ENCODE assay signal across 9 mouse cellular contexts in the genomic region with DNA sequence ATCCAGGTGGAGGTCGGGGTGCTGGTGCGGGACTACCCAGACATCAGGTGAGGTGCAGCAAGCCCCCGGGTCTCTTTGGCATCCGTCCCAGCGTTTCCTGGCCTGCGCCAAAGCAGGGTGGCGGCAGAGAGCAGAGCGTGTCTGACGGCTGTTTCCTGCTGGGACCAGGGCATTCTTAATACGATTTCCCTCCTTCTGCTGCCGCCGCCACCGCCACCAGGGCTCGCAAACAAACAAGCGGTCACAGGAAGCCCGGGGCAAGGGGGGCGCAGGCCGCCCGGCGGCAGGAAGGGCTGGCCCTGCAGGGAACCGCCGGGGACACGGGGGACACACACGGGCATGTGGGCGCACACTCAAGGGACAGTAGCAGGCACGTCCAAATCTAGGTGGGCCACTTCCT. TPM values are rescaled to one million over a fixed set of nuclear protein-coding genes. Genes with fewer than 3 reads are reported as not detected.
DNase-seq lines count a peak whose midpoint lies in the region; ATAC-seq and TF ChIP-seq lines count a peak whose summit lies in the region.
"Had no signal": no experiment of that assay in that cellular context is flagged by ENCODE, and none has a peak within 500 bp of the region (broad histone marks: within the 10 kb centered on the region; RNA-seq: fewer than 3 reads in every experiment).

No protein-coding gene starts in this region.

- peaks cover 21% of the 10 kb centered on the region; the same call in 1 of the 2 replicates for H3K36me3 ChIP-seq in heart, embryonic 10.5 days
- no peaks in the 10 kb centered on the region for H3K36me3 ChIP-seq in kidney, adult 2 months (ENCODE audit: control insufficient read depth, insufficient read depth, low read length)
- no peaks in the 10 kb centered on the region for H3K36me3 ChIP-seq in neural tube, embryonic 14.5 days (ENCODE audit: control insufficient read depth, insufficient read depth, low read length)

- peak; percentile 43 for DNase-seq in thymus, postnatal 4 days
- DNase-seq in thymus, adult 18-20 months = no peak
- no peak for DNase-seq in heart, embryonic 10.5 days (ENCODE audit: low spot score)
- DNase-seq in kidney, adult 2 months = peak; percentile 91
- DNase-seq in lung, adult 2 months = peak; percentile 46
- DNase-seq in cerebellum, adult 8-10 months = no peak
- no peak for DNase-seq in right cerebral cortex, postnatal 25 days

- peaks cover 18% of the 10 kb centered on the region for H3K4me1 ChIP-seq in heart, embryonic 10.5 days
- 0 out of 2 replicates have a peak, but pooled peaks cover 3% of the 10 kb centered on the region for H3K4me1 ChIP-seq in kidney, adult 2 months (ENCODE audit: control insufficient read depth, insufficient read depth, low read length)
- H3K4me1 ChIP-seq in lung, adult 2 months (ENCODE audit: control insufficient read depth, insufficient read depth, low read length) = peaks cover 12% of the 10 kb centered on the region
- H3K4me1 ChIP-seq in neural tube, embryonic 14.5 days (ENCODE audit: control insufficient read depth, insufficient read depth, low read length) = no peaks in the 10 kb centered on the region

- ATAC-seq in neural tube, embryonic 14.5 days (ENCODE audit: low read depth) = no peak

- TF ChIP-seq POLR2A in kidney, adult 2 months (IDR thresholded peaks at IDR 0.05; ENCODE audit: low read depth, low read length) = no peak
- TF ChIP-seq POLR2A in lung, adult 2 months (IDR thresholded peaks at IDR 0.05; ENCODE audit: borderline replicate concordance, extremely low read depth, low read depth, low read length) = peak; percentile 12; the same call in 1 of the 2 replicates

- H3K27me3 ChIP-seq in heart, embryonic 10.5 days (ENCODE audit: insufficient read depth, poor library complexity, severe bottlenecking) = peaks cover 68% of the 10 kb centered on the region
- no peaks in the 10 kb centered on the region for H3K27me3 ChIP-seq in kidney, adult 2 months (replicated peaks; ENCODE audit: control insufficient read depth, insufficient read depth, low read length)
- H3K27me3 ChIP-seq in neural tube, embryonic 14.5 days (ENCODE audit: control insufficient read depth, insufficient read depth, low read length) = peaks cover 24% of the 10 kb centered on the region

- H3K9me3 ChIP-seq in heart, embryonic 10.5 days = no peaks in the 10 kb centered on the region
- H3K9me3 ChIP-seq in neural tube, embryonic 14.5 days (ENCODE audit: control insufficient read depth, low read length) = no peaks in the 10 kb centered on the region

- TF ChIP-seq CTCF in kidney, adult 2 months (conservative IDR thresholded peaks at IDR 0.05; ENCODE audit: insufficient read depth, insufficient read length, low read depth, low read length) = 0 out of 2 replicates have a peak, but pooled peaks have one; percentile 20
- TF ChIP-seq CTCF in lung, adult 2 months (IDR thresholded peaks at IDR 0.05; ENCODE audit: insufficient read depth, low read length) = 0 out of 2 replicates have a peak, but pooled peaks have one; percentile 16

- no peak overlapping the region for H3K9ac ChIP-seq in neural tube, embryonic 14.5 days (replicated peaks; ENCODE audit: low read depth, low read length)

- H3K4me3 ChIP-seq in heart, embryonic 10.5 days = peak overlapping the region; percentile 56
- H3K4me3 ChIP-seq in kidney, adult 2 months (ENCODE audit: insufficient read depth, low read depth, low read length) = no peak overlapping the region
- no peak overlapping the region for H3K4me3 ChIP-seq in lung, adult 2 months (replicated peaks; ENCODE audit: extremely low read depth, low read depth, low read length)
- no peak overlapping the region for H3K4me3 ChIP-seq in neural tube, embryonic 14.5 days (ENCODE audit: low read depth, low read length)

- peak overlapping the region; percentile 59; the same call in 1 of the 2 replicates for H3K27ac ChIP-seq in heart, embryonic 10.5 days
- peak overlapping the region; percentile 84 for H3K27ac ChIP-seq in kidney, adult 2 months (ENCODE audit: insufficient read depth, low read depth, low read length)
- H3K27ac ChIP-seq in neural tube, embryonic 14.5 days (ENCODE audit: low read depth, low read length) = no peak overlapping the region
- H3K27ac ChIP-seq: macrophage had no signal

- 2% methylated on average over 26 of the region's 26 CpGs for WGBS in heart, embryonic 10.5 days
- WGBS in kidney, adult 2 months = 5% methylated on average over 26 of the region's 26 CpGs
- WGBS in lung, adult 2 months = 1% methylated on average over 26 of the region's 26 CpGs
- WGBS in neural tube, embryonic 14.5 days = 4% methylated on average over 24 of the region's 26 CpGs

- peak overlapping the region; percentile 30; the same call in 1 of the 2 replicates for H3K4me2 ChIP-seq in neural tube, embryonic 14.5 days (ENCODE audit: low read depth, low read length)

RNA-seq across cellular contexts. Expression of gene Bloc1s3, which starts 16.4 kb away (rescaled TPM):
- 1.5 and 2.0 TPM in 2 replicates for polyA plus RNA-seq in heart, embryonic 10.5 days (2016; fragmentation: Nextera tagmentation; extraction: Ambion mirVana)
- 8.6 and 10.3 TPM in 2 replicates for polyA plus RNA-seq in kidney, adult 2 months (2012; rRNA removed)
- polyA plus RNA-seq in lung, adult 2 months (2012; rRNA removed) = 12.2 and 12.9 TPM in 2 replicates
- 2.8 and 3.2 TPM in 2 replicates for polyA plus RNA-seq in neural tube, embryonic 14.5 days (2014; fragmentation: Nextera tagmentation; extraction: Ambion mirVana)

RNA-seq across cellular contexts. Expression of gene Trappc6a, which starts 16.5 kb away (rescaled TPM):
- 95.3 and 107 TPM in 2 replicates for polyA plus RNA-seq in heart, embryonic 10.5 days (2016; fragmentation: Nextera tagmentation; extraction: Ambion mirVana)
- polyA plus RNA-seq in kidney, adult 2 months (2012; rRNA removed) = 62.3 and 74.6 TPM in 2 replicates
- polyA plus RNA-seq in lung, adult 2 months (2012; rRNA removed) = 63.1 and 93.4 TPM in 2 replicates
- 31.7 and 33.8 TPM in 2 replicates for polyA plus RNA-seq in neural tube, embryonic 14.5 days (2014; fragmentation: Nextera tagmentation; extraction: Ambion mirVana)

RNA-seq across cellular contexts. Expression of gene Nkpd1, which starts 25.9 kb away (rescaled TPM):
- polyA plus RNA-seq in heart, embryonic 10.5 days (2016; fragmentation: Nextera tagmentation; extraction: Ambion mirVana) = 0.09 and 0.14 TPM in 2 replicates
- polyA plus RNA-seq in kidney, adult 2 months (2012; rRNA removed) = 0.11 and 0.16 TPM in 2 replicates
- polyA plus RNA-seq in lung, adult 2 months (2012; rRNA removed) = 0.62 and 17.3 TPM in 2 replicates
- 0.52 and 1.2 TPM in 2 replicates for polyA plus RNA-seq in neural tube, embryonic 14.5 days (2014; fragmentation: Nextera tagmentation; extraction: Ambion mirVana)
- polyA plus RNA-seq: macrophage had no signal

RNA-seq across cellular contexts. Expression of gene Exoc3l2, which starts 28.6 kb away (rescaled TPM):
- 1.8 and 2.5 TPM in 2 replicates for polyA plus RNA-seq in heart, embryonic 10.5 days (2016; fragmentation: Nextera tagmentation; extraction: Ambion mirVana)
- polyA plus RNA-seq in kidney, adult 2 months (2012; rRNA removed) = 41.6 and 46.6 TPM in 2 replicates
- 2.7 and 3.4 TPM in 2 replicates for polyA plus RNA-seq in lung, adult 2 months (2012; rRNA removed)
- polyA plus RNA-seq in neural tube, embryonic 14.5 days (2014; fragmentation: Nextera tagmentation; extraction: Ambion mirVana) = 0.71 TPM in 2 replicates
- polyA plus RNA-seq: macrophage had no signal

RNA-seq across cellular contexts. Expression of gene Mark4, which starts 33.1 kb away (rescaled TPM):
- polyA plus RNA-seq in heart, embryonic 10.5 days (2016; fragmentation: Nextera tagmentation; extraction: Ambion mirVana) = 7.0 and 8.9 TPM in 2 replicates
- 16.1 and 18.2 TPM in 2 replicates for polyA plus RNA-seq in kidney, adult 2 months (2012; rRNA removed)
- 29.2 and 34.3 TPM in 2 replicates for polyA plus RNA-seq in lung, adult 2 months (2012; rRNA removed)
- polyA plus RNA-seq in neural tube, embryonic 14.5 days (2014; fragmentation: Nextera tagmentation; extraction: Ambion mirVana) = 17.0 and 19.2 TPM in 2 replicates

Comparison
In these comparisons a context has a peak if more than half of its experiments do, and no peak if none do; other contexts are left out.
1. DNase-seq: peak in thymus, postnatal 4 days (single experiment), kidney, adult 2 months (single experiment) and lung, adult 2 months (single experiment); none in thymus, adult 18-20 months (0 of 2), heart, embryonic 10.5 days (single experiment), cerebellum, adult 8-10 months (single experiment) and right cerebral cortex, postnatal 25 days (single experiment).